Mouse (Mus musculus): Measurements from ENCODE around the gene Nkain1. TPM values are rescaled to one million over a fixed set of nuclear protein-coding genes. Genes with fewer than 3 reads are reported as not detected.

Gene Nkain1
- polyA plus RNA-seq, 1 experiment from 2014 or later: 12.6 TPM

DNA sequence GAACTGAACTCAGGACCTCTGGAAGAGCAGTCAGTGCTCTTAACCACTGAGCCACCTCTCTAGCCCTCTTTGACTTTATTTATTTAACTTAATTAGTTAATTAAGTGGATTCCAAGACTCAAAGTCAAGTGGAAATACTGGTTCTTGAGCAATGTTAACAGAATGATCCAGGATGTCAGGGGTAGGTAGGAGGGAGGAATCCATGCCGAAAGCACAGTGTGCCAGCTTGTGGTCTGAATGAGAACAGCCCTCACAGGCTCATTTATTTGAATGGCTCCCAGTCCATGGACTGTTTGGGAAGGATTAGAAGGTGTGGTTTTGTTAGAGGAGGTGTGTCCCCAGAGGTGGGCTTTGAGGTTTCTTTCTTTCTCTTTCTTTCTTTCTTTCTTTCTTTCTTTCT is 46.2 kb downstream of the Nkain1 start:
- 90% methylated on average over 1 of the region's 1 CpGs for WGBS
- no peaks in the 10 kb centered on the region for H3K9me3 ChIP-seq
- peaks cover 5% of the 10 kb centered on the region; the same call in 1 of the 2 replicates for H3K4me1 ChIP-seq (replicated peaks)
- H3K4me3 ChIP-seq: no peak overlapping the region
- no peak for ATAC-seq (ENCODE audit: low FRiP score, low read depth)
- no peak overlapping the region for H3K9ac ChIP-seq
- peaks cover 17% of the 10 kb centered on the region for H3K36me3 ChIP-seq
- no peak overlapping the region for H3K4me2 ChIP-seq
- H3K27ac ChIP-seq (replicated peaks): no peak overlapping the region
- no peaks in the 10 kb centered on the region for H3K27me3 ChIP-seq

DNA sequence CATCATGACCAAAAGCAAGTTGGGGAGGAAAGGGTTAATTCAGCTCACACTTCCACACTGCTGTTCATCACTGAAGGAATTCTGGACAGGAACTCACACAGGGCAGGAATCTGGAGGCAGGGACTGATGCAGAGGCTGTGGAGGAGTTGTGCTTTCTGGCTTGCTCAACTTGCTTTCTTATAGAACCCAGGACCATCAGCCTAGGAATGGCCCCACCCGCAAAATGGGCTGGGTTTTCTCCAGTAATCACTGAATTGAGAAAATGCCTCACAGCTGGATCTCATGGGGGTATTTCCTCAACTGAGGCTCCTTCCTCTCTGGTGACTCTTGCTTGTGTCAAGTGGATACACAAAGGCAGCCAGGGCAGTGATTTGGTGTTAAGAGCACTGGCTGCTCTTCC is 48.9 kb downstream of the Nkain1 start:
- no peaks in the 10 kb centered on the region for H3K9me3 ChIP-seq
- 70% methylated on average over 1 of the region's 1 CpGs for WGBS
- ATAC-seq (ENCODE audit: low FRiP score, low read depth): no peak

DNA sequence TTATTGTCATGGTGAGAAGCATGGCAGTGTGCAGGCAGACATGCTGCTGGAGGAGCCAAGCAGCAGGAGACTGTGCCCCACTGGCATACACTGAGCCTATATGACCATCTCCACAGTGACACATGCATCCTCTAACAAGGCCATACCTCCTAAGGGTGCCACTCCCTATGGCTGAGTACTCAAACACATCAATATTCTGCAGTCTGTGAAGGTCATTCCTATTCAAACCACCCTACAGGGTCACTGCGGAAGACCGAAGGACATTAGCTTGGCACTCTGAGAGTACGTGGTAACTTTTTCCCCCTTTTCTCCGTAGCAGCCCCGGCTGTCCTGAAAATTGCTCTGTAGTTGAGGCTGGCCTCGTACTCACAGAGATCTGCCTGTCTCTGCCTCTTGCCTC is 52.5 kb downstream of the Nkain1 start:
- Histone ChIP-seq H3K27ac (replicated peaks) (no peak overlapping the region), H3K4me1 (replicated peaks) (peaks cover 8% of the 10 kb centered on the region), H3K4me2 (no peak overlapping the region), H3K27me3 (no peaks in the 10 kb centered on the region), H3K4me3 (no peak overlapping the region), H3K9me3 (no peaks in the 10 kb centered on the region), H3K9ac (no peak overlapping the region), H3K36me3 (no peaks in the 10 kb centered on the region)
- no peak for ATAC-seq (ENCODE audit: low FRiP score, low read depth)
- 89% methylated on average over 6 of the region's 6 CpGs for WGBS

More for the DNA sequence above, 48.9 kb downstream of the Nkain1 start:
- Histone ChIP-seq H3K36me3 (peaks cover 4% of the 10 kb centered on the region), H3K27ac (replicated peaks) (no peak overlapping the region), H3K4me2 (no peak overlapping the region), H3K4me1 (replicated peaks) (peaks cover 4% of the 10 kb centered on the region), H3K9ac (no peak overlapping the region), H3K27me3 (no peaks in the 10 kb centered on the region), H3K4me3 (no peak overlapping the region)

DNA sequence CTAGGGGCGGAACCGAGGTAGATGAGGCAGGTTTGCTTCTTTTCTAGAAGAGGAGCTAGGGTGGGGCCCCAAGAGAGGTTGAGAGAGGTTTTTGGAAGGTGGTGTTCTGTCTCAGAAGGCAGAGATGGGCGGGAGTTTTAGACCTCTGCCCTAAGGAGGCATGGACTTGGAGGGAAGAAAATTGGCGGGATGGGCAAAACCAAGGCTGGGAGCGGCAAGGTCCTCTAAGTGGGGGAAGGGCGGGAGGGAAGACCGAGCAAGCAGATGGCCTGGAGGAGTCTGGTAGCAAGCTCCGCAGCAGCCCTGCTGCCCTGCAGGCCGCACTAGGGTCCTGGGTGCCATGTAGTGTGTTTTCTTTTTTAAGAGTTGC is 53.5 kb downstream of the Nkain1 start:
- Histone ChIP-seq H3K4me3 (peak overlapping the region; percentile 46), H3K27me3 (no peaks in the 10 kb centered on the region), H3K4me2 (peak overlapping the region; percentile 57), H3K9ac (peak overlapping the region; percentile 14; the same call in 1 of the 2 replicates), H3K27ac (replicated peaks) (peak overlapping the region; percentile 84), H3K36me3 (no peaks in the 10 kb centered on the region), H3K4me1 (replicated peaks) (peaks cover 8% of the 10 kb centered on the region), H3K9me3 (no peaks in the 10 kb centered on the region)
- ATAC-seq (ENCODE audit: low FRiP score, low read depth): no peak; the same call in 1 of the 2 replicates
- WGBS: 1% methylated on average over 9 of the region's 9 CpGs

DNA sequence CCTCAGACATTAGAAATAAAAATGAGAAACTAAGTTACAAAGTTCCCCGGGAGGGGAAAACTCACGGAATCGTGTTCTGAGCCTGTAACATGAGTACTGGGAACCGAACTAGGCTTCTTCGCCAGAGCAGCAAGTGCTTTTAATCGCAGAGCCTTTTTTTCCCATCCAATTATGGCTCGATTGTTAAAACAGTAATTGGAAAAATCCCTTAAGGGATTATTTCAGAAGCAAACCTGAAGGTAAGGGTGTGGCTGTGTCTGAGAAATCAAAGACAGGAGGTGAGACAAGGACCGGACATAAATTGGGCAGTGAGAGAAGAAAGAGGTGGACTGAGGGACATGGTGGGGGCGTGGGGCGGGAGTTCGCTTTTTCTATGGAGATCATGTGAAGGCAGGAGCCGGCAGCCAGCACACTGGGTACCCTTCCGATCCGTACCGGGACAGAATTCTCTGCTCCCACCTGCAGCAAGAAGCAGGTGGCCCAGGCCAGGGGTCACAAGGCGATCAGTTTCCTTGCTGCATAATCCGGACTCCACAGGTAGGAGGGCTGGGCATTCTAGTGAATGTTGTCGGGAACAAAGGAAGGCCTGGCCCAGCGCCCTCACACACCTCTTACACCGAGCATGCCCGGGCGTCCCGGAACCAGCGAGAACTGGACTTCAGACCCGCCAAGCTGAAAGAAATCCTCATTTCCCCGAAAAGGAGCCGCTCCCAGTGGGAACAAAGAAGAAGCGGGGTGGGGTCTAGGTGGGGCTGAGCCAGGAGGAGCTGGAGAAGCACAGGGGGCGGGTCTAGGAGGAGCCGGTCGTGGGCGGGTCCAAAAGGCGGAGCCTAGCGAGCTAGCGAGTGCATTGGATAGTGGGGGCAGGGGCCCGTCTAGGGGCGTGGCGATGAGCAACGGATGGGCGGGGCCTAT is 54.1 kb downstream of the Nkain1 start:
- Histone ChIP-seq H3K27ac (replicated peaks) (peak overlapping the region; percentile 84), H3K9me3 (no peaks in the 10 kb centered on the region), H3K9ac (peak overlapping the region; percentile 66), H3K27me3 (no peaks in the 10 kb centered on the region), H3K36me3 (no peaks in the 10 kb centered on the region), H3K4me1 (replicated peaks) (peaks cover 8% of the 10 kb centered on the region), H3K4me3 (peak overlapping the region; percentile 46), H3K4me2 (peak overlapping the region; percentile 57)
- WGBS: 2% methylated on average over 40 of the region's 40 CpGs
- peak; percentile 97 for ATAC-seq (ENCODE audit: low FRiP score, low read depth)

DNA sequence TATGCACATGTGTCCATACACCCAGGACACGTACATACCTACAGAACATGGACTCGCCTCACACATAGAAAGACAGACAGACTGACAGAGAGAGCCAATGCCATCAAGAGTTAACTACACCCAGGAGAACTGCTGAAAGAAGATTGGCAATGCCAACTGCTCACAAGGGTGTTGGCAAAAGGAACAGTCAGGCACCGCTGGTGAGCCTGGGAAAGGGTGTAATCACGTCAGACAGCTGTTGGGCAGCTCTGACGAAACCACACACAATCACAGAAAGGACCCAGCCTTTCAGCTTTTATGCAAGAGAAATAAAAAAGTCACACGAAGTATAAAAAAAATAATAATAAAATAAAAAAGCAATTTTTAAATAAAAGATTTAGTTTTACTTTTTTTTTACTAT is 57.5 kb downstream of the Nkain1 start:
- WGBS: 82% methylated on average over 6 of the region's 6 CpGs
- H3K4me2 ChIP-seq: no peak overlapping the region
- H3K4me3 ChIP-seq: no peak overlapping the region
- no peak overlapping the region for H3K27ac ChIP-seq (replicated peaks)
- H3K36me3 ChIP-seq: no peaks in the 10 kb centered on the region
- H3K9ac ChIP-seq: no peak overlapping the region
- no peak for ATAC-seq (ENCODE audit: low FRiP score, low read depth)
- H3K9me3 ChIP-seq: no peaks in the 10 kb centered on the region
- H3K27me3 ChIP-seq: no peaks in the 10 kb centered on the region
- peaks cover 8% of the 10 kb centered on the region for H3K4me1 ChIP-seq (replicated peaks)

Other genes with a start within 250 kb of the Nkain1 start
- gene Zcchc17, start 214.2 kb downstream of the Nkain1 start, polyA plus RNA-seq (2015; fragmentation: Nextera tagmentation; extraction: Ambion mirVana): 84.2 and 85.5 TPM in 2 replicates
- 95.3 and 98.3 TPM in 2 replicates for gene Snrnp40, start 214.0 kb downstream of the Nkain1 start, polyA plus RNA-seq (2015; fragmentation: Nextera tagmentation; extraction: Ambion mirVana)
- 91.0 and 92.6 TPM in 2 replicates for gene Pum1, start 89.1 kb upstream of the Nkain1 start, polyA plus RNA-seq (2015; fragmentation: Nextera tagmentation; extraction: Ambion mirVana)
- 146 and 182 TPM in 2 replicates for gene Sdc3, start 218.4 kb upstream of the Nkain1 start, polyA plus RNA-seq (2015; fragmentation: Nextera tagmentation; extraction: Ambion mirVana)

Measured in hindbrain, embryonic 15.5 days (tissue).